Mouse (Mus musculus) kidney, embryonic 14.5 days (tissue): ENCODE results near the gene Gnaq. TPM values are rescaled to one million over a fixed set of nuclear protein-coding genes. Genes with fewer than 3 reads are reported as not detected.
A peak's percentile ranks its signal among the peaks of the same experiment; 100 is the strongest.
"Not testable (repeated sequence)": the region's sequence is repeated elsewhere in the genome, so short reads cannot be mapped to it uniquely, and the experiment has no call there.

ENCODE experiments used
- ATAC-seq: fragments of 200-750 bp; cut with Nextera tagmentation; 2 replicates; pipeline ENCODE4 v1.8.0; 2017; ENCODE audit warnings: moderate number of reproducible peaks, mild to moderate bottlenecking, moderate TSS enrichment, moderate library complexity; ENCODE audit not compliant: low FRiP score, low TSS enrichment
- H3K27ac ChIP-seq: fragments of 300-500 bp; sonication (generic); 2 replicates; pipeline ENCODE4 v1.5.1; 2014; ENCODE audit warnings: low read depth, mild to moderate bottlenecking, low read length, moderate library complexity, mixed read lengths
- H3K27me3 ChIP-seq: fragments of 300-500 bp; sonication (generic); 2 replicates; pipeline ENCODE4 v1.6.1; 2014; ENCODE audit warnings: mild to moderate bottlenecking, low read length; ENCODE audit not compliant: control insufficient read depth, insufficient read depth
- H3K36me3 ChIP-seq: fragments of 300-500 bp; sonication (generic); 2 replicates; pipeline ENCODE4 v1.6.1; 2014; ENCODE audit warnings: low read length, mixed read lengths; ENCODE audit not compliant: control insufficient read depth, insufficient read depth
- H3K4me1 ChIP-seq: fragments of 300-500 bp; sonication (generic); 2 replicates; pipeline ENCODE4 v1.6.1; 2014; ENCODE audit warnings: low read length, mixed read lengths; ENCODE audit not compliant: control insufficient read depth, insufficient read depth
- H3K4me2 ChIP-seq: fragments of 300-500 bp; sonication (generic); replicated peaks from 2 replicates; pipeline ENCODE4 v1.6.1; 2014; ENCODE audit warnings: low read depth, mild to moderate bottlenecking, low read length
- H3K4me3 ChIP-seq: fragments of 300-500 bp; sonication (generic); 2 replicates; pipeline ENCODE4 v1.5.1; 2014; ENCODE audit warnings: mild to moderate bottlenecking, low read length
- H3K9ac ChIP-seq: fragments of 300-500 bp; sonication (generic); 2 replicates; pipeline ENCODE4 v1.6.1; 2014; ENCODE audit warnings: low read depth, mild to moderate bottlenecking, low read length, moderate library complexity
- H3K9me3 ChIP-seq: fragments of 300-500 bp; sonication (generic); 2 replicates; pipeline ENCODE4 v1.6.1; 2016; ENCODE audit warnings: low read length; ENCODE audit not compliant: control insufficient read depth
- WGBS: fragments of 180-500 bp; shearing (Covaris S2); extraction: QIAGEN DNeasy Blood & Tissue Kit; methylation state at CpG from one replicate; pipeline ENCODE4 v1.1.7; 2014; 5-methylcytosine and 5-hydroxymethylcytosine counted together
- polyA plus RNA-seq: library from polyadenylated mRNA; unstranded; fragments of >200 nt; fragmentation: Nextera tagmentation; extraction: Ambion mirVana; gene quantifications from 2 replicates; pipeline ENCODE4 v1.2.1, GENCODE M21; 2014

The Gnaq gene
- polyA plus RNA-seq, 1 experiment from 2014 or later, result 18.3 TPM

DNA sequence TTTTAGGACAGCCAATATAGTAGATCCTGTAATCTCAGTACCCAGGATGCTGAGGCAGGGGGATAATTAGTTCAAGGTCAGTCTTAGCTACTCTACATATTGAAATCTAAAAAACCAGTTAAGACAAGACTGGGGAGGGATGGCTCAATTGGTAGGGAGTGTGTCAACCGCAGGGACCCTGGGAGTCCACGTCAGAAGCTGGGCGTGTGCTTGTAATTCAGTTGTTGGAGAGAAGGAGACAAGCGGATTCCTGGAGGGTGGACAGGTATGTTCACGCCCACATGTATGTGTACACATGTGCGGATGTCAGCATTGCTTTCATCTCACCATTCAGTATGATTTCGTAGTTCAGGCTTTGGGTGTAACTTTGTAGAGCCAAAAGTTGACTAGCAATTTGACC, 24.5 kb downstream of the Gnaq start:
- no peaks in the 10 kb centered on the region for H3K27me3 ChIP-seq
- no peak for ATAC-seq

DNA sequence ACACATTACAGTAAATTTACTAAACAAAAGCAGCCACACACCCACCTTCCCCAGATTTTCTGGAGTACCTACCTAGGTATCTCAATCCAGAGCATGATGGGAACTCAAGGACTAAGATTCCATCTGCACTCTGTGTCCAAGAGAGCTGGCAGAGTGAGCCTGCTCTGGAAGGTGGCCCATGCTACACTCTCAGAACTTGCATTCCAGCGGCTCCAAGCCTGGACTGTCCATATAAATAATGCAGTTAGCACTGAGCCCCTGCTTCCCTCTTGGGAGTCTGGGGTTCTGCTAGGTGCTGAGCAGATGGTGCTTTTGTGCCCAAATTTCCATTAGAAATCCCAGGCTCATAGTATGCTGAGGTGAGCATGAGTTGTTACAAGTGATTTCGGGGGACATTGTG, 28.1 kb downstream of the Gnaq start:
- no peak overlapping the region for H3K4me2 ChIP-seq

More for the DNA sequence above, 24.5 kb downstream of the Gnaq start:
- Histone ChIP-seq H3K9me3 (no peaks in the 10 kb centered on the region), H3K4me1 (peaks cover 28% of the 10 kb centered on the region), H3K4me3 (no peak overlapping the region), H3K27ac (no peak overlapping the region), H3K4me2 (no peak overlapping the region), H3K9ac (no peak overlapping the region), H3K36me3 (no peaks in the 10 kb centered on the region)
- 95% methylated on average over 7 of the region's 7 CpGs for WGBS

DNA sequence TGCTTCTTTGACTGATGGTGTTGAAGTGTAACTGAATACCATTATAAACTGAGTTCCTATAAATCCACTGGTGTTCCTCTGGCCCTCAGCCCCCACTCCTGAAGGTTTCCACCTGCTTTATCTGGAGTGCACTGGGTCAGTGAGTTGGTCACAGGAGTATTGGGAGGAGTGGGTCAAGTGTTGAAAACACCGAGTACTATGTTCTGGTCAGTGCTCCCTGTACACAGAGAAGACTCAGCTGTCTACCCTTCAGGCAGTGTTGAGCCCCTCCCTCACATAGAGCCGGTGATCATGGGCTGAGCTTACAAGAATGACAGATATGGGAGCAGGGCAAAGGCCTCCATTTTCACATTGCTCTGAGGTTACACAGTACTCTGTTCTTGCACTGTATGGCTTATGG, 28.6 kb downstream of the Gnaq start:
- peaks cover 23% of the 10 kb centered on the region for H3K4me1 ChIP-seq
- no peak overlapping the region for H3K4me3 ChIP-seq
- no peaks in the 10 kb centered on the region for H3K9me3 ChIP-seq
- no peaks in the 10 kb centered on the region for H3K36me3 ChIP-seq
- H3K27me3 ChIP-seq, result no peaks in the 10 kb centered on the region
- no peak overlapping the region for H3K9ac ChIP-seq
- ATAC-seq, result peak; percentile 97
- H3K27ac ChIP-seq, result peak overlapping the region; percentile 62; the same call in 1 of the 2 replicates
- WGBS, result 23% methylated on average over 2 of the region's 2 CpGs
- H3K4me2 ChIP-seq, result no peak overlapping the region

More for the DNA sequence above, 28.1 kb downstream of the Gnaq start:
- Histone ChIP-seq H3K36me3 (no peaks in the 10 kb centered on the region), H3K9me3 (no peaks in the 10 kb centered on the region), H3K27ac (peak overlapping the region; percentile 62; the same call in 1 of the 2 replicates), H3K9ac (no peak overlapping the region), H3K27me3 (no peaks in the 10 kb centered on the region), H3K4me3 (no peak overlapping the region), H3K4me1 (peaks cover 23% of the 10 kb centered on the region)
- WGBS, result 30% methylated on average over 2 of the region's 2 CpGs
- peak; percentile 70 for ATAC-seq

DNA sequence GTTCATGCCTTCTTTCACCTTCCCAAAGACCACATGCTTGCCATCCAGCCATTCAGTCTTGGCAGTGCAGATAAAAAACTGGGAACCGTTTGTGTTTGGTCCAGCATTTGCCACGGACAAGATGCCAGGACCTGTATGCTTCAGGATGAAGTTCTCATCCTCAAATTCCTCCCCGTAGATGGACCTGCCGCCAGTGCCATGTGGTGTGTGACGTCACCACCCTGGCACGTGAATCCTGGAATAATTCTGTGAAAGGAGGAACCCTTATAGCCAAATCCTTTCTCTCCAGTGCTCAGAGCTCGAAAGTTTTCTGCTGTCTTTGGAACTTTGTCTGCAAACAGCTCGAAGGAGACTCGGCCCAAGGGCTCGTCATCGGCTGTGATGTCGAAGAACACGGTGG, 31.8 kb downstream of the Gnaq start:
- H3K4me3 ChIP-seq, ATAC-seq, H3K36me3 ChIP-seq, H3K27me3 ChIP-seq, H3K4me2 ChIP-seq, H3K9me3 ChIP-seq, H3K27ac ChIP-seq, H3K9ac ChIP-seq: not testable (repeated sequence)
- WGBS, result 93% methylated on average over 13 of the region's 13 CpGs
- peaks cover 33% of the 10 kb centered on the region for H3K4me1 ChIP-seq

DNA sequence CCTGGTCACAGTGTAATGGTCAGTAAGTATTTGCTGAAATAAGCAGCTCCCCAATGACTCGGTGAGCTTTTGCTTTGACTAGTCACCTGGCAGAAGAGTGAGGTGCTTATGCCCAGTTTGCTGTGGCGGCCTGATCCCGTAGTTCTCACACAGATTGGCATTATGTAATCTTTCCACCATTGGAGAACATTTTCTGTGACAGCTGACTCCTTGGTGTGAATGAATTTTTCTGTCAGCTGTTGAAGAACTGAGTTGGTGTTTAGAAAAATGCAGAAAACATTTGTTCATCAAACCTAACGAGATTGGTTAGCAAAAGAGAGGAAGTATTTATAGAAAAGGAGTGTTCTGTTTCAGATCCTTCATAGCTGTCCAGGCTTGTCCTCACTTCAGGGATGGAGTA, 34.6 kb downstream of the Gnaq start:
- Histone ChIP-seq H3K4me2 (no peak overlapping the region), H3K36me3 (no peaks in the 10 kb centered on the region), H3K27ac (no peak overlapping the region), H3K9ac (no peak overlapping the region), H3K27me3 (no peaks in the 10 kb centered on the region), H3K9me3 (no peaks in the 10 kb centered on the region), H3K4me1 (peaks cover 22% of the 10 kb centered on the region), H3K4me3 (no peak overlapping the region)
- 71% methylated on average over 4 of the region's 4 CpGs for whole genome bisulfite sequencing
- ATAC-seq, result no peak

DNA sequence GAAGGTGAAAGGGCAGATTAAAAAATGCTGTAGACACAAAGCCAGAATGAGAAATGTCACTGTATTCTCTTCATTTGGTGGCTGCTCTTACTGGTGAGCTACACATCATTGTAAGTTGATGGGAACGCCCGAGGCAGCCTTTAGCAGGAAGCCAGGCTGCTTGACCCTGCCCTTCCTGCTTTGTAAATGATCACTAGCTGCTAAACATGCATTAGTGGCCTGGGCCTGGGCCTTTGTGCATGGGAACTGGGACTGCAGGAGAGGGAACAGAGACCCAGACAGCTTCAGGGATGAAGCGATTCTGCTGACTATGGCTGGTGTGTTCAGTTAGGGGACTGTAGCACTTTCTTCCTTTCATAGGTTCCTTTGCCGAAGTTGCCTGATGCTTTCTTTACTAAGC, 35.6 kb downstream of the Gnaq start:
- H3K36me3 ChIP-seq, result no peaks in the 10 kb centered on the region
- no peaks in the 10 kb centered on the region for H3K27me3 ChIP-seq
- peak overlapping the region; percentile 85 for H3K27ac ChIP-seq
- H3K4me2 ChIP-seq, result no peak overlapping the region
- WGBS, result 22% methylated on average over 4 of the region's 4 CpGs
- H3K9ac ChIP-seq, result no peak overlapping the region
- H3K4me1 ChIP-seq, result peaks cover 25% of the 10 kb centered on the region
- peak; percentile 60; the same call in 1 of the 2 replicates for ATAC-seq
- H3K4me3 ChIP-seq, result no peak overlapping the region
- H3K9me3 ChIP-seq, result no peaks in the 10 kb centered on the region

DNA sequence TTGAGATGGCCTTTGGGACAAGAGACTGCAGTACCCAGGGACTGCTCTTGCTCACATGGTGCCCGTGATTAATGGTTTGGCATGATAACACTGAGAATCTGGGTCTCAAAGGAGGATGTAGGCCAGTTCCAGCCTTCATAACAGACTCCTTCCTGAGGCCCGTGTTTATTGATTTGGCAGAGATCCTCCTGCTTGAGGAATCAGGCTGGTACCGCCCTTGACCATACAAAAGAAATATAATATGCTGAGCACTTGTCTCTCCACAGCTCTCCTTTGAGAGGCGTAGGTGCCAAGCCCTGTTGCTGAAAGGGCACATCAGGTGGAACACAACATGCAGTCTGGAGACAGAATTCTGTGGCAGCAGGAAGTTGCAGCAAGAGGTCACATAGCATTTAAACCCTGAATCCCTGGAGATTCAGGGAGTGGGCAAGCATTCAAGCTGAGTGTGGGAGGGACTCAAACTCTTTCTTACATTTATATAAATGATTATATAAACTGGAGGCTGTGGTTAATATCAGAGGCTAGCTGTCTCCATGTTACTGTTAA, 36.1 kb downstream of the Gnaq start:
- H3K4me2 ChIP-seq, result no peak overlapping the region
- peak; percentile 60; the same call in 1 of the 2 replicates for ATAC-seq
- WGBS, result 27% methylated on average over 4 of the region's 4 CpGs

DNA sequence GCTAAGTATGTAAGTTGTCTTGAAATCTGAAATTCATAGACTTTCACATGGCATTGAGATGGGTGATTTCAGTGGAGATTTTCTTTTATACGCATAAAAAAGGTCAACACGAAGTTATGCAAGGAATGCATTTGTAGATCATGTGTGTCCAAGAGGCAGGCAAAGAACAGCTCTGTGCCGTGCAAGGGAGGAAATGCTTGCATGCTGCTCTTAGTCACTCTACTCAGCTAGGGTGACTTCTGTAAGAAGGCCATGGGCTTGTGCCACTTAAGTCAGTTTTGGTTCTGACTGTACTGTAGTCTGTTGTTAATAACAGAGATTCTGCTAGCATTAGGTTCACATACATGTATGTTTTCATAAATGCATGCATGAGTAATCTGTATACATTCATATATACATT, 38.1 kb downstream of the Gnaq start:
- Histone ChIP-seq H3K27ac (no peak overlapping the region), H3K9ac (no peak overlapping the region), H3K4me3 (no peak overlapping the region), H3K27me3 (no peaks in the 10 kb centered on the region), H3K36me3 (no peaks in the 10 kb centered on the region), H3K4me1 (peaks cover 26% of the 10 kb centered on the region), H3K4me2 (no peak overlapping the region), H3K9me3 (no peaks in the 10 kb centered on the region)
- WGBS, result 42% methylated on average over 3 of the region's 3 CpGs
- ATAC-seq, result no peak

More for the DNA sequence above, 36.1 kb downstream of the Gnaq start:
- Histone ChIP-seq H3K27ac (peak overlapping the region; percentile 85), H3K27me3 (no peaks in the 10 kb centered on the region), H3K4me3 (no peak overlapping the region), H3K9ac (no peak overlapping the region), H3K36me3 (no peaks in the 10 kb centered on the region), H3K4me1 (peaks cover 26% of the 10 kb centered on the region), H3K9me3 (no peaks in the 10 kb centered on the region)

DNA sequence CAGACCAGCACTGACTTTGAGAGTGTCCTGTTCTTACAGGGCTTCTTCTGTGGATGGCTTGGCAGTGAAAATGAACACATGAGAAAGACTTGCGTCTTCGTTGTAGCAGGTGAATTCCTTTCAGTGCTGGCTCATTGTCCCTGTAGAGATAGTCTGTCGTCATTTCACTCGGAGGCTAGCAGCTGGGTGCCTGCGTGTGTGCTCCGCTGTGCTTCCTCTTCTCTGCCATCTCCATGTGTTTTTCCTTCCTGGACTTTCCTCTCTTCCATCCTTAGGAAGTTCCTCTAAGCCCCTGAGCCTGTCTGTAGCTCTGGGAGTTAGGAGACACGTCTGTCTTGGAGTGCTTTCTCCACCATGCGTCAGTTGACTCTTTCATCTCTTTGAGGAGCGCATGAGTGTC, 41.1 kb downstream of the Gnaq start:
- 71% methylated on average over 9 of the region's 9 CpGs for WGBS
- no peak overlapping the region for H3K4me2 ChIP-seq
- ATAC-seq, result no peak
- no peak overlapping the region for H3K4me3 ChIP-seq
- H3K9ac ChIP-seq, result no peak overlapping the region
- peaks cover 16% of the 10 kb centered on the region for H3K4me1 ChIP-seq
- no peak overlapping the region for H3K27ac ChIP-seq
- no peaks in the 10 kb centered on the region for H3K9me3 ChIP-seq
- H3K36me3 ChIP-seq, result no peaks in the 10 kb centered on the region
- H3K27me3 ChIP-seq, result no peaks in the 10 kb centered on the region
